Mouse (Mus musculus) monocyte, adult 5-6 weeks (primary cell): ENCODE measurements around the gene Prr5. TPM values are rescaled to one million over a fixed set of nuclear protein-coding genes. Genes with fewer than 3 reads are reported as not detected.
A peak's percentile ranks its signal among the peaks of the same experiment; 100 is the strongest.
"Not testable (repeated sequence)": the region's sequence is repeated elsewhere in the genome, so short reads cannot be mapped to it uniquely, and the experiment has no call there.

ENCODE experiments used
- ATAC-seq: fragments of 153-309, 156-312 bp; replicated peaks from 2 replicates; pipeline ENCODE4 v1.8.0; 2017; ENCODE audit warnings: mild to moderate bottlenecking; ENCODE audit not compliant: low TSS enrichment, insufficient number of reproducible peaks, severe bottlenecking, poor library complexity, low FRiP score
- total RNA-seq: library from RNA; stranded (forward); fragments of 200-1000, 200-491, 200-594 nt; gene quantifications from 3 replicates; pipeline ENCODE4 v1.2.3, GENCODE M21; 2017

The Prr5 gene
- total RNA-seq, 1 experiment from 2014 or later = 3.7 TPM

GRCm38 (mm10) chr15:84700147-84700794, 30.9 kb downstream of the Prr5 start:
- ATAC-seq = 0 out of 2 replicates have a peak, but pooled peaks have one; percentile 38

GRCm38 (mm10) chr15:84701947-84702346, 32.5 kb downstream of the Prr5 start:
- ATAC-seq = no peak

- no peak for ATAC-seq
These were observed 33.2 kb downstream of the Prr5 start for GRCm38 (mm10) chr15:84702391-84703345.

GRCm38 (mm10) chr15:84703992-84704391, 34.6 kb downstream of the Prr5 start:
- no peak for ATAC-seq

- no peak for ATAC-seq
These were observed 36.0 kb downstream of the Prr5 start for GRCm38 (mm10) chr15:84705351-84705901.

GRCm38 (mm10) chr15:84706983-84707619, 37.7 kb downstream of the Prr5 start:
- ATAC-seq = no peak

- ATAC-seq = no peak
These were observed 43.4 kb downstream of the Prr5 start for GRCm38 (mm10) chr15:84712566-84713405.

- no peak for ATAC-seq
These were observed 45.3 kb downstream of the Prr5 start for GRCm38 (mm10) chr15:84714730-84715129.

GRCm38 (mm10) chr15:84715132-84715531, 45.7 kb downstream of the Prr5 start:
- no peak for ATAC-seq

GRCm38 (mm10) chr15:84717570-84718270, 48.3 kb downstream of the Prr5 start:
- ATAC-seq = not testable (repeated sequence)

GRCm38 (mm10) chr15:84718785-84719184, 49.4 kb downstream of the Prr5 start:
- ATAC-seq = no peak

GRCm38 (mm10) chr15:84719791-84720190, 50.4 kb downstream of the Prr5 start, which contains the start of gene Arhgap8:
TSS of gene Arhgap8 (plus strand) at chr15:84720052.
- ATAC-seq = no peak

GRCm38 (mm10) chr15:84720291-84721204, 51.1 kb downstream of the Prr5 start:
- ATAC-seq = no peak

- not testable (repeated sequence) for ATAC-seq
These were observed 54.2 kb downstream of the Prr5 start for GRCm38 (mm10) chr15:84723656-84724055.

- ATAC-seq = no peak
These were observed 54.8 kb downstream of the Prr5 start for GRCm38 (mm10) chr15:84724199-84724598.

GRCm38 (mm10) chr15:84729685-84730084, 60.3 kb downstream of the Prr5 start:
- no peak for ATAC-seq

GRCm38 (mm10) chr15:84730893-84731292, 61.5 kb downstream of the Prr5 start:
- ATAC-seq = no peak
